Mouse (Mus musculus) olfactory bulb, adult 2 months (tissue): Measurements from ENCODE around the gene Adam33. TPM values are rescaled to one million over a fixed set of nuclear protein-coding genes. Genes with fewer than 3 reads are reported as not detected.

Experiments
- H3K27ac ChIP-seq: fragments of 200-500 bp; 2 replicates; pipeline ENCODE4 v1.5.1; 2012; ENCODE audit warnings: low read depth, low read length; ENCODE audit not compliant: insufficient read depth
- H3K4me1 ChIP-seq: fragments of 200-500 bp; 2 replicates; pipeline ENCODE4 v1.6.1; 2012; ENCODE audit warnings: low read length; ENCODE audit not compliant: control insufficient read depth, insufficient read depth
- H3K4me3 ChIP-seq: fragments of 200-500 bp; 2 replicates; pipeline ENCODE4 v1.5.1; 2012; ENCODE audit warnings: mild to moderate bottlenecking, low read depth, low read length, moderate library complexity; ENCODE audit not compliant: insufficient read depth
- CTCF ChIP-seq: fragments of 200-500 bp; IDR thresholded peaks from 2 replicates; pipeline ENCODE4 v1.5.1; 2012; ENCODE audit warnings: low read depth, mild to moderate bottlenecking, low read length, moderate library complexity; ENCODE audit not compliant: insufficient read depth
- POLR2A ChIP-seq: fragments of 200-500 bp; IDR thresholded peaks from 2 replicates; pipeline ENCODE4 v1.6.1; 2012; ENCODE audit warnings: mild to moderate bottlenecking, low read depth, low read length, moderate library complexity; ENCODE audit not compliant: insufficient read depth
- WGBS: fragments of 180-500 bp; shearing (Covaris S2); methylation state at CpG from one replicate; pipeline ENCODE4 v1.1.7; 2018; 5-methylcytosine and 5-hydroxymethylcytosine counted together
- polyA plus RNA-seq: library from polyadenylated mRNA; stranded (reverse); fragments of >200 nt; gene quantifications from 2 replicates; pipeline ENCODE4 v1.2.4, GENCODE M21; 2012; ENCODE audit warnings: low replicate concordance; ENCODE audit not compliant: missing spikeins, insufficient read depth, insufficient read length

Gene Adam33
- polyA plus RNA-seq, 1 experiment = not detected

DNA sequence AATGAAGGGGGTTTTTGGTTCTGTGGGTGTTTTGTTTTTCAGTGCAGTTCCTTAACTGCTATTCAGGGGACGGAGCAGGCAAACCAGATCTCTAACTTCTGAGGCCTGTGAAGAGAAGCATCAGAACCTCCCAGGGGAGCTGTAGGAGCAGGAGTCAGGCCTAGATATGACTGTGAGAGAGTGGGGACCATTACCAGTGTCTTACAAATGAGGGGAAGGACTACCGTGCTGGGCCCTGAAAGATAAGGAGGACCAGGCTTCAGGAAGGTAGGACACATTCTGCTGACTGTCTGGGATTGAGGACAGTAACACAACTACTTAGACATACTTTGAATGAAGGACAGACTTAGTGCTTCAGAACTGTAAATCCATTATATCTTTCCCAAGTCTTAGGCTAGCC lies 54.5 kb downstream of the Adam33 start:
- no peak overlapping the region for H3K4me3 ChIP-seq
- H3K27ac ChIP-seq = no peak overlapping the region
- no peaks in the 10 kb centered on the region for H3K4me1 ChIP-seq
- WGBS = 91% methylated on average over 2 of the region's 2 CpGs
- TF ChIP-seq POLR2A (no peak), CTCF (no peak)

Other genes with a start within 250 kb of the Adam33 start
- not detected in 2 replicates for gene 4930402H24Rik, start 157.4 kb downstream of the Adam33 start, polyA plus RNA-seq
- 69.6 TPM in 1 of 2 replicates, not detected in the other for gene Atrn, start 157.3 kb downstream of the Adam33 start, polyA plus RNA-seq
- not detected in 2 replicates for gene Gfra4, start 20.7 kb downstream of the Adam33 start, polyA plus RNA-seq
- not detected in 2 replicates for gene Siglec1, start 23.0 kb upstream of the Adam33 start, polyA plus RNA-seq
- not detected in 2 replicates for gene Hspa12b, start 63.5 kb upstream of the Adam33 start, polyA plus RNA-seq
- gene Gm11037, start 69.7 kb upstream of the Adam33 start, polyA plus RNA-seq = not detected in 2 replicates
- not detected in 2 replicates for gene 1700037H04Rik, start 96.3 kb upstream of the Adam33 start, polyA plus RNA-seq
- gene Cenpb, start 116.3 kb upstream of the Adam33 start, polyA plus RNA-seq = not detected in 2 replicates
- not detected in 2 replicates for gene Cdc25b, start 123.1 kb upstream of the Adam33 start, polyA plus RNA-seq
- not detected in 2 replicates for gene Spef1, start 123.5 kb upstream of the Adam33 start, polyA plus RNA-seq
- not detected in 2 replicates for gene Ap5s1, start 143.3 kb upstream of the Adam33 start, polyA plus RNA-seq
- not detected in 2 replicates for gene Mavs, start 170.2 kb upstream of the Adam33 start, polyA plus RNA-seq
- not detected in 2 replicates for gene Pank2, start 198.7 kb upstream of the Adam33 start, polyA plus RNA-seq